Mouse (Mus musculus) urinary bladder, postnatal 14 days (tissue): ENCODE data around the gene Tor1aip2.
"Not testable (repeated sequence)": the region's sequence is repeated elsewhere in the genome, so short reads cannot be mapped to it uniquely, and the experiment has no call there.

Source experiments
- DNase-seq: peaks from one replicate; pipeline ENCODE4 v3.0.0; 2021; ENCODE audit warnings: low spot score

Tor1aip2 gene

DNA sequence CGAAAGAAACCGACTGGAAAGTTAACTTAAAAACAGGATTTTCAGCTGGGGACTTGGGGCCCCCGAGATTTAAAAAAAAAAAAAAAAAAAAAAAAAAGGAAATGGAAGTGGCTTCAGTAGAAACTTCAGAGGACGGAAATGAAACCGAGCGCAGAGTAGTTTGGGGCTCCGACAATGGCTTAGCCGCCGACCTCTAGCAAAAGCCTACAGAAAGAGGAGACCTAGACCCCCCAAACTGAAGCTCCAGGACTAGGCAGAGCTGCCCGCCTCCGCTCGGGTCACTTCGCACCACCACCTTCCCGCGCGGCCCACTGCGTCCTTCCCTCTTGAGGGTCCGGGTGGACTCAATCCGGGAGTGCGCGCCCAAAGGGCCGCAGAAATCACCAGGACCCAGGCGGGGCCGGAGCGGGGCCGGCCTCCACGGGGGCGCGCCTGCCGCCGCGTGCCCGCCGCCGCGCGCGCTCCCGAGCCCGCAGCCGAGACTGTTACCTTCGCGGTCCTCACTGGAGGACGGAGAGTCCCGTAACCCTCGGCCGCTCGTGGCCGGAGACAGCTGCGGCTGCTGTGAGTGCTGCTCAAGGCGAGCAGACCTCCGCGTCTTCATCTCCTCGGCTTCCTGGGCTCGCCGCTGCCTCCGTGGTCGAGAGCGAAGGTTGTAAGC, at the start of gene Tor1aip2:
TSS of gene Tor1aip2 (plus strand) at position 135 of the 661 bp plus-strand sequence.
- peak; percentile 81 for DNase-seq

DNA sequence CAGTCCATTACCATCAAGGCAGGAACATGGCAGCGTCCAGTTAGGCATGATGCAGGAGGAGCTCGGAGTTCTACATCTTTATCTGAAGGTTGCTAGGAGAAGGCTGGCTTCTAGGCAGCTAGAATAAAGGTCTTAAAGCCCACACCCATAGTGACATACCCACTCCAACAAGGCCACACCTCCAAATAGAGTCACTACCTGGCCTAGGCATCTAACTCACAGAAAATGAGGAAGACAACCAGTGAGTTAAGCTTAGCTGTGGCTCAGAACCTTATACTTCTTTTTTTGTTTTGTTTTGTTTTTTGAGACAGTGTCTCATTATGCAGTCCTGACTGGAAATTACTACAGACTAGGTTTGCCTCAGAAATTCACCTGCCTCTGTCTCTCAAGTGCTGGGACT, 47.6 kb upstream of the Tor1aip2 start:
- no peak for DNase-seq

DNA sequence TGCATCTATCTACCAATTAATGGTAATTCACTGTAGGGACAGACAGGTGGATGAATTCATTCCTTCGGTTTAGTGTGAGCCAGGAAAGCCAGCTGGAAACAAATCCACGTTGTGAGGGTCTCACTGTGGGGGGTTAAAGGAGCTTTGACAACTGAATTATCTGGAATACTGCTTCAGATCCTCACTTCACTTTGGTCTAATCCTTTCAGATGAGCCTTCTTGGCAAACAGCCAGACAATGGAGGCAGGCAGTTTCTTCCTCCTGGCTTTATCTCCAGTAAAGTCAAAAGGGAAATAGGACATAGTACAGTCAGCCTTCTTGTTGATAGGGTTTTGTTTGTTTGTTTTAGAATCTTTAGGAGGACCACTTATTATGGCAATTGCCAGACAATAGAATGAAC, 45.8 kb upstream of the Tor1aip2 start:
- peak; percentile 18 for DNase-seq

DNA sequence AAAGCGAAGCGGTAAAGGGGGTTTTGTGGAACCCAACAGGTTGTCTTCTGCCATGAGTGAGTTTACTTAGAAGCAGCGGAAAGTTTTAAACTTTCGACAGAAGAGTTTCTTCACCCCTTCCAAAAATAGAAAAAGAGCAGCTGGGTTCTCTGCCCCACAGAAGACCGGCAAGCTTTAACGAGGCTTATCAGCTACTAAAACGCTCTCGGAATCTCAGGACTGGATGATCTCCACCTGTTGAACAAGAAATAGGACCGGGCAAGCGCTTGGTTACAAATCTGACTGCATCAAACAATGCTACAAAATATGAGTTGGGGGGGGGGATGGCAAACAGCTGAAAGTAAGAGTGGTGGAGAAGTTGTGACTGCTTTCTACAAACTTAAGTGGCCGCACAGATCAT, 44.8 kb upstream of the Tor1aip2 start:
- DNase-seq: no peak

DNA sequence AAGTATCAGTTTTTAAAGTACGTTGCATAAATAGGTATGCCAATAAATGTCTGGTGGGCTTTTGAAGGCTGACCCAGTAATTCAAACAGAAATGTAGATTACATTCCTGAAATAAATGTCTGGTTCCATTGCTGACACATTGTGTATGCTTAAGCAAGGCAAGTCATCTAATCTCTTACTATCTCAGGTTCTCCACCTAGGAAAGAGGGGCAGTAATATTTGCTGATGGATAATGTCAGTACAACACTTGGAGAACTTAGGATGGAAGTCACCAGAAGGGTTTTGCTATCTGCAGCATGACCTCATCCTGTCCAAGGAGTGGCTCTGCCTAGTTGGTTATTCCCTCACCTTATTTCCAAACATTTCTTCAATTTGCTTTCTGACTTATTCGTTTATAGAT, 40.7 kb upstream of the Tor1aip2 start:
- no peak for DNase-seq

DNA sequence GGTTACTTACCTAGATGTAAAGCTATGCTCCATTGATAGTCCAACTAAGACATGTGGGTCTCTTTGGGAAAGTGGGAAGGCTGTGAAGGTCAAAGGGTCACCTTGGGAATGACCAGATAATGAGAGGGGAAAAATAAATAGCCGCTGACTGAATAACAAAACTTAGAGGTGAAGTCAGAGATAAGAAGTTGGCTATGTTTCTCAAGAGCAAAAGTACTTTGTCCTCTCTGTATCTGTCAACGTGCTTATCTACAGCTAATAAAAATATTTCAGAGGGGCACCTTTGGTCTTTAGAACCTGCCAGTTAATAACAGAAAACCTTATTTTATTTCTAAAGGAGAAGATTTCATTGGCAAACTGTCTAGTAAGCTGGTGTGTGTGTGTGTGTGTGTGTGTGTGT, 39.6 kb upstream of the Tor1aip2 start:
- no peak for DNase-seq

DNA sequence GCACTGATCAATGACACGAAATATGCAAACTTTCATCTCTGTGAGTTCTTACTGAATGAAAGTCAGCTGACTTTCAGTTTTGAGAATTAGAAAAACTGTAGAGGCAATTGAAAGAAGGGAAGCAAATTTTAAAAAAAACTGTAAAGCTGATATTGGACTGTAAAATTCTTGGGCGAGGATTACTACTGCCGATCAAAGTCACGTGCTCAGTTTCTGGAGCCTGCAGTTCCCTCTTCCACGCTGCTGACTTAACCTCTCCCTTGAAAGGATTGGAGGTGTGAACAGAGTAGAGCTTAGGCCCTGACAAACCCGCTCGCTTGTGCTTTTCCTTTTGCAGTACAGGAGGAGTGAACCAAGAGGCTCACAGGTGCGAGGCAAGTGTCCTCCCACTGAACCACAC, 32.8 kb upstream of the Tor1aip2 start:
- no peak for DNase-seq

DNA sequence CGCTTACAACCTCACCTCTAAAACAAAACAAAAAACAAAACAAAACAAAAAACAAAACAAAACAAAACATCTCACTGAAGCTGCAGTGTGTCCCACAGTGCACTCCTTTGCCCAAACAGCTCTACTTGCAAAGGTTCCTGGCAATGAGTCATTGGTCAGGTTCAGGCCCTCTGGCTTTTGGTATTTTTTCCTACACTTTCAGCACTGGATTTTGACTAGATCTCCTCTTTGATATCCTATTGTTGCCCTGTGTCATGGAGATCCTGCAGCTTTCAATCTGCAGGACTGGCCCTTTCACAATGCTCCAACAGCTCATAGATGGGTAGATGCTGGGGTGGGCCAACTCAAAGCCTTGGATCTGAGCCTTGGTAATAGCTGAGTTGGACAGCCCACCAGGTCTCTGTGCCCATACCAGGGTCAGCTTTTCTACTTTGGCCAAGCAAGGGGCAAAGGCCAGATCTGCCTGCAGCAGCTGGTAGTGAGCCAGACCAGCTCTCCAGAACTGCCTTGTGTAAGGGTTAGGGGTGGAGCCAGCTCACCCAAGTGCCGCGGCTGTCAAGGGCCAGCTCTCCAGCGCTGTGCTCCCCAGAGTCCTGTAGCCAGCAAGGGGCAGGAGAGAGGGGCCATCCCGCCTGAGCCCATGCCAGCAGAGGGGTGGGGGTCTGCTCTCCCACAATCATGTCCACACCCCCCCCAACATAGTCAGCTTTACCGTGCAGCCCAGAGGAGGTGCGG, 31.8 kb upstream of the Tor1aip2 start:
- DNase-seq: no peak

DNA sequence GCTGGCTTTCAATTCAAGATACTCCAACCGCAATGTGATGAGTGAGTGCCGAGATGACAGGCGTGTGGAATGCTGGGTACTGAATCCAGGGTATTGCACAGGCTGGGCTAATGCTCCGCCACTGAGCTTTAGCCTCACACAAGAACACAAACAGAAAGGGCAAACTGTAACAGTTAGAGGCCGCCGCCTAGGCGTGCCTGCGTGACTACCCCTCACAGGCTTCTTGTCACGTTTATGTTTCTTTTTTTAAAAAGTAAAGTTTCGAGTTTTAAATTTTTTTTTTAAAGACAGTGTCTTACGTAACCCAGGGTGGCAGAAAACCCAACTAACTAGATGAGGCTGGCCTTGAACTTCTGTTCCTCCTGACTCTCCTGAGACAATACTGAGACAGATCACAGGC, 29.3 kb upstream of the Tor1aip2 start:
- no peak for DNase-seq

DNA sequence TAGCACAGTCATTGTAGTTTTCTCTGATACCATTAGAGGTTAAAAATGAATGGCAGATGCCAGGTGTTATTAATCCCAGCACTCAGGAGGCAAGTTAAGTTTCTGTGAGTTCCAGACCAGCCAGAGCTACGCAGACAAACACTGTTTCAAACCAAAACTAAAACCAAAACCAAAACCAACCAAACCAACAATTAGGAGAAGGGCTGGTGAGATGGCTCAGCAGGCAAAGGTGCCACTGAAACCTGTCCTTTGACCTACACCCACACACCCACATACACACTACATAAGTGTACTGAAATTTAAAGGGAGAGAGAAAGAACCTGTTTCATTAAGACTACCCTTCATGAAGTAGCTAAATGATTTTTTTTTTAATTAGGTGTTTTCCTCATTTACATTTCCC, 26.2 kb upstream of the Tor1aip2 start:
- DNase-seq: no peak

DNA sequence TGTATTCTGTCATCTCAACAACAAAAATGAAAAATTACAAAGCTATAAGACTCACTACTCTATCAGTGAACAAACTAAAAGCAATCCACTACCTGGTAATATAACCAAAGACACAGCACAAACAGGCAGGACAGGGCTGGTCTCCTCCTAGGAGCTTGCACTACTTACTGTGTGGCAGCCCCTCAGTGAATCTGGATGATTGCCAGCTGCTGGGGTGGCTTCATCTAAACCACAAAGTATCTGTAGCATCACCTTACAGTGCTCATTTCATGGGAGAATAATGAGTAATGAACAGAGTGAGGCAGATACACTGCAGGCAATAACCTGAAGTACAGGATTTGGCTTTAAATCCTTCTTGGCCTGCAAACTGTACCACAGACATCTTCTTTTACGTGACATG, 15.4 kb upstream of the Tor1aip2 start:
- no peak for DNase-seq

DNA sequence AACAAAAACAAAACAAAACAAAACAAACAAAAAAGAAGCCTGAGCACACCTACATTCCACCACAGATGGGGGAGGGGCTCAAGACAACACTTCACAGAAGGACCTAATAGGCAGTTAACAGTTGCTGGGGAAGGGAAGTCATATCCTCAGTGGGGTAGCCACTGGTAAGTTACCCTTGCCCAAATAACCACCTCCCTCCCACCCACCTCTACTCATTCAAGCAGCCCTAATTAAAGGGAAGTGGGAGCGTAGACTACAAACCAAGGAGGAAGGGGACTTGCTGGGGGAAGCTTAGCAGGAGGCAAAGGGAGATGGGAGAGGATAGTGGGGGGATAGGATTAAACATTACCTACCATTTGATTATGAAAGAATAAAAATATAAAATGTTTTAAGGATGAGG, 14.8 kb upstream of the Tor1aip2 start:
- no peak for DNase-seq

DNA sequence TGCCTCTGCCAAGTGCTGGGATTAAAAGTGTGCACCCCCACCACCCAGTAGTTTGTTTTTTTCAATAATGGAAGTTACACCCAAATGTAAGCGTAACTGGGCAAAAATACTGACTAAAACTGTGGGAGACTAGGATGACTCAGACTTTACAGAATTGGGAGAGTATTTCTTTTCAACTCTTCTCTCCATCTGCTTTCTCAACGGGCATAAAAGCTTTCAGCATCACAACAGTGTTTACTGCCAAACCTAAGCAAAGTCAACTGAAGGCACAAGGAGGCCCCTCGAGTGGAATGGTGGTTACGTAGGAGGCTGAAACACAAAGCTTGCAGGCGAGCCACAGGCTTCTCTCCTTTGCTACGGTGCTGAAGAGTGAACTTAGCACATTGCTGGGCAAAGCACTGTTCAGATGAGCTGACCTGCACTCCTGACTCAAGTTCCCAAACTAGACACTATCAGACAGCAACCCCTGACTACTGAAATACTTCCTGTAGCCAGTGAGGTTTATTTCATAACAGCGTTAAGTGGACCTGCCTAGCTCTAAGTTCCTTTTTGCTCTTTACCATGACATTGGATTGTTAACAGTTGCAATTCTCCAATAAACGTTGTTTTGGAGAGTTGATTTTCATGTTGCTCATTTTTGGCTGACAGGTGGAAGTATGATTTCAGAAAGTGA, 10.2 kb upstream of the Tor1aip2 start:
- DNase-seq: no peak

DNA sequence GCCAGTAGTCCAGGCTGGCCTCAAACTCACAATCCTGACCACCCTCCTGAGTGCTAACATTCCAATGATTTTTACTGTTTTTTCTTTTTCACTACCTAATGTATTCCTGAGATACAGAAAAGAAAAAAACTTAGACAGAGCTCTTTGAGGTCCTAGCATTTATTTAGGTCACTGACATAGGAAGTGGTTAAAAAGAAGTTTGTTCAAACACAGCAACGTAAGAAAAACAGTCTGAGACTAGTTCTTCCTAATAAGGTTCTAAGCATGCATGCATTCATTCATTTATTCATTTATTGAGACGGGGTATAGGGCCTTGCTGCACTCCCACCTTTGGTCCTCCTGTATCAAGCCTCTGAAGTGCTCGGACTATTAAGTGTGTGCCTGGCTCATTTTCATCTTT, 7.4 kb upstream of the Tor1aip2 start:
- DNase-seq: no peak

DNA sequence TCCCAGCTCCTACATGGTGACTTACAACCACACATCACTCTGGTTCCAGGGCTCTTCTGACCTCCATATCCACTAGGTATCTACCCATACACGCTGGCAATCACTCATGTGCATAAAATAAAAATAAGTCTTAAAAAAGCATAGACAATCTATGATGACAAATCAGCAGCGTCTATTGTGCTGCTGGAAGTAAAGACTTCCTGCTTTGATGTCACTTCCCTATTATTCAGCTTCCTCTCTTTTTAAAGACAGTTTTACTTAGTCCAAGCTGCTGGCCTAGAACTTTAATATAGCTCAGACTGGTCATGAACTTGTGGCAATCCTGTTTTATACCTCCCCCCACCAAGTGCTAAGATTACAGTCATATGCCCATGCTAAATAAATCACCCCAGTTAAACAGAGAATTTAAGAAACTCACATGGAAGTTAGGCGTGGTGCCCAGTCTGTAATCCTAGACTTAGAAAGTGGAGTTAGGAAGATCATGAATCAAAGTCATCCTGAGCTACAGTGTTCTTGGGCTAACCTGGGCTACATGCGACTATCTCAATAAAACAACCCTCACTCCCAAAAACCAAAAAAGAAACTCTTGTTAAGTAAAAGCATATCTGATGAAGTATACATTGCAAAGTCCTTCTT, 6.7 kb upstream of the Tor1aip2 start:
- DNase-seq: no peak

DNA sequence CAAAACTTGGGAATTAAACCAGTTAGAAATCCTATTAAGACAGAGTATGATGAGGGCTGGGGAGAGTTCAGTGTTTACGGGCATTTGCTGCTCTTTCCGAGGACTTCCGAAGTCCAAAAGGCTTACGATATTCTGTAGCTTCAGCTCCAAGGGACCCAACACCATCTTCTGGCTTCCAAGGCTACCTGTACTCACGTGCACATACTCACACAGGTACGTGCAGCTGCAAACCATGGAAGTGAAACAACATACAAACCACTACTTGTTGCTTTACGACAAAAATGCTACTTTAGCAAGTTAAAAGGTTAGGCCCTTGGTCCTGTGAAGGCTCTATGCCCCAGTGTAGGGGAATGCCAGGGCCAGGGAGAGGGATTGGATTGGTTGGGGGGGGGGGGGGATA, 1.3 kb upstream of the Tor1aip2 start:
- no peak for DNase-seq

DNA sequence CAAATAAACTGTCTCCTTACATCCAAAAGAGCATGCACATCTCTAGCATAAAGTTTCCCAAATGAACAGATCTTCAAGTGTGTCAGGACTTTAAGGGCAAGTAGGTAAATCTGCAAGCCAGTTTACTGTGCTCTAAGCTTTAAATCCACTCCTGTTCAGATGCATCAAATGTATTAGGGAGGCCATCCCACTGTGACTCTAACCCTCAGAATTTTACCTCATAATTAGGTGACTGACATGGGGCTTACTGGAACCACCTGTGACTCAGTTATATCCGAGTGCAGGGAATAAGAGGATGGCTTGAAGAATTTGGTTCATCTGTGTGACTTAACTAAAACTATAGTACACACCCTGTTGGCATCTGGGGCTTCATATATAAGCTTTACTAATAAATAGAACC, 542 bp upstream of the Tor1aip2 start:
- no peak for DNase-seq

DNA sequence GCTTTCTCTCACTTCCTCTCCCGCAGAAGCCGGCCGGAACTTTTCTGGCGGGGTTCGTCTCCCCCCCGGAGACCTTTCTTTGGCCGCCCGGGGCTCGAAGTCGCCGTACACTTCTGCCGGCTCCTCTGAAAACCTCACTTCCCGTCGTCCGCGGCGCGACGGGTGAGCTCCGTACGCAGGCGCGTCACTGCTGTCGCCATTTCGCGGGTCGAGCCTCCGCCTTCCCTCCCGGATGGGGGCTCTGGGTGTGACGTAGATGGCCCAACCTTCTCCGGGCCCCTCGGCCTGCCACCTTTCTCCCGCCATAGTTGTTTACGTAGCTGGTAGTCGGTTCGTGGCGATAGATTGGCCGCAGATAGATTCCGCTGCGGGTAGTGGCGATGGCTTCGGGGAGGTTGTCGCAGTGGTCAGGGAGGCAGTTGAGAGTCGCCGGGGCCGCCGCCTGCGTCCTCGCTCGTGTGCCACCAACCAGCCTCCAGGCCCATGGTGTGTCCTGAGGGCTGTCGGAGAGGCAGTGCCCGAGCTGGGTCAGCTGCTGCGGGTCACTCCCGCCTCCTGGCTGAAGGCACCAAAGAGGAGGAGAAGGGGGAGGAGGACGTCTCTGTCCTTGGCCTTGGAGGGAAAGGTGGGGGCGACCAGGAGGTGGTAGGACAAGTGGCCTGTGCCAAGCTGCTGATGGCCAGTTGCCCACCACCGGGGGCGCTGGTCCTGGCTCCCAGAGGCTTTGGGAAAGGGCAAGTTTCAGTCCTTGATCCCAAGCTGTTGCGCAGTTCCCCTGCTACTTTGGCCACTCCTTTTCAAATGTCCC, 931 bp downstream of the Tor1aip2 start, which contains the start of gene Tor1aip1:
TSS of gene Tor1aip1 (minus strand) at position 551 of the 808 bp plus-strand sequence.
- peak; percentile 96 for DNase-seq

DNA sequence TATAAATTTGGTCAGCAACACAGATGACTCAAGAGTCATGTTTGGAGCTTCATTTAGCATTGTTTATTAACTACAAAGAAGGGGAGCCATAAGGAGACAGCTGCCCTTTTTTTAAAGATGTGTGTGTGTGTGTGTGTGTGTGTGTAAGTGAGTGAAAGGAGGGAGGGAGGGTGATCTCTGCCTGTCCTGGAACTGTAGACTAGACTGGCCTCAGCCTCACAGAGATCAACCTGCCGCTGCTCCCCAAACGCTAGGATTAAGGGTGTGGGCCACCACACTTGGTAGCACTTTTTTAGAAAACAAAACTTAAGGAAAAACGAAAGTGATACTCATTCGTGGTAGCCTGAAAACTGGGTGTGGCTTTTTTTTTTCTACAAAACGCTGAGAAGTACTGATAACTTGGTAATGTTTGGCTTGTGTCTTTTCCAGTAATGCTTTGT, 2.0 kb downstream of the Tor1aip2 start:
- peak; percentile 8 for DNase-seq

DNA sequence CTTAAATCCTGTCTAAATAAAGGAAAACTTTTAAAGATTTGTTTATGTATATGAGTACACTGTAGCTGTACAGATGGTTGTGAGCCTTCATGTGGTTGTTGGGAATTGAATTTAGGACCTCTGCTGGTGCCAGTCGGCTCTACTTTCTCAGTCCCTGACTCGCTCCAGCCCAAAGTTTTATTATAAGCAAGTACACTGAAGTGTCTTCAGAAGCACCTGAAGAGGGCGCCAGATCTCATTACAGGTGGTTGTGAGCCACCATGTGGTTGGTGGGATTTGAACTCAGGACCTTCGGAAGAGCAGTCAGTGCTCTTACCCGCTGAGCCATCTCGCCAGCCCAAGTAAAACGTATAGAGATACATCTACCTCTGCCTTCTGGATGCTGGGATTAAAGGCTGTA, 4.8 kb downstream of the Tor1aip2 start:
- DNase-seq: not testable (repeated sequence)

DNA sequence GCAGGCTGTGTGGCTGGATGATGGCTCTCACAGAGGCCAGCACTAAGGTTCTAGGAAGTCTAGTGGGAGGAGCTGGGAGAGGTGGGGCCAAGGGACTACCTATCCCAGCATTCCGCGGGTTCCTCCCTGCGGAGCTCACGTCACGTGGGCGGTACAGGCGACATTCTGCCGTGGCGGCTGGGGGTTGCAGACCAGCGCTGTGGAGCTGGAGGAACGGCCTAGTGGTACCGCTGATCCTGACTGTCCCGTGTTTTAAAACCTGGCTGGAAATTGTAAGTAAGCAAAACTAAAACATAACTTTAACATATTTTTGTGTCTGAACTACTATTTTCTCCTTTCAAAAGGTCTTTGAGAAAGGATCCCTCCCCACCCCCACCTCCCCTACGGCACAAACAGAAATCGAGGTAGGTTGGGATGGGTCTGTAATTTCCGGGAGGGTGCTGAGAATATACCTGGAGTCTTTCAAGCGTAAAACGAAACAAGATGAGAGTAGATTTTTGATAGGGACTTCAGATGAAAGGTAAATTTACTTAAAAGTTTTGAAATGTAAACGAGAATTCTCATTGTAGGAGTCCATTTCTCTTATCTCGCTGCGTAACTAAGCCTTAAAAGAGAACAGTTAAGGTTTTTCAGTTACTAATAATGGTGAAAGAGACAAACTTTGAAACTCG, 5.7 kb downstream of the Tor1aip2 start:
- peak; percentile 93 for DNase-seq
